Mouse (Mus musculus) midbrain, embryonic 16.5 days (tissue): Measurements from ENCODE around the gene Ccdc62. TPM values are rescaled to one million over a fixed set of nuclear protein-coding genes. Genes with fewer than 3 reads are reported as not detected.

Experiments used
- ATAC-seq: fragments of 200-750 bp; cut with Nextera tagmentation; 2 replicates; pipeline ENCODE4 v1.8.0; 2017; ENCODE audit warnings: moderate TSS enrichment
- H3K27ac ChIP-seq: fragments of 300-500 bp; sonication (generic); 2 replicates; pipeline ENCODE4 v1.5.1; 2014; ENCODE audit warnings: mild to moderate bottlenecking, low read length, mixed read lengths
- H3K27me3 ChIP-seq: fragments of 300-500 bp; sonication (generic); 2 replicates; pipeline ENCODE4 v1.6.1; 2014; ENCODE audit warnings: low read depth, low read length, mixed read lengths; ENCODE audit not compliant: control insufficient read depth, insufficient read depth
- H3K36me3 ChIP-seq: fragments of 300-500 bp; sonication (generic); 2 replicates; pipeline ENCODE4 v1.6.1; 2014; ENCODE audit warnings: mild to moderate bottlenecking, low read length, moderate library complexity, mixed read lengths; ENCODE audit not compliant: control insufficient read depth, insufficient read depth
- H3K4me1 ChIP-seq: fragments of 300-500 bp; sonication (generic); 2 replicates; pipeline ENCODE4 v1.6.1; 2014; ENCODE audit warnings: mild to moderate bottlenecking, low read length, mixed read lengths; ENCODE audit not compliant: control insufficient read depth, insufficient read depth
- H3K4me2 ChIP-seq: fragments of 300-500 bp; sonication (generic); 2 replicates; pipeline ENCODE4 v1.6.1; 2014; ENCODE audit warnings: mild to moderate bottlenecking, low read length, mixed read lengths
- H3K4me3 ChIP-seq: fragments of 300-500 bp; sonication (generic); 2 replicates; pipeline ENCODE4 v1.5.1; 2014; ENCODE audit warnings: low read depth, mild to moderate bottlenecking, low read length, moderate library complexity, mixed read lengths
- H3K9ac ChIP-seq: fragments of 300-500 bp; sonication (generic); 2 replicates; pipeline ENCODE4 v1.6.1; 2014; ENCODE audit warnings: low read depth, low read length, mixed read lengths
- H3K9me3 ChIP-seq: fragments of 300-500 bp; sonication (generic); replicated peaks from 2 replicates; pipeline ENCODE4 v1.6.1; 2014; ENCODE audit warnings: mild to moderate bottlenecking, low read length, mixed read lengths; ENCODE audit not compliant: control insufficient read depth, poor library complexity, severe bottlenecking
- WGBS: fragments of 180-500 bp; shearing (Covaris S2); extraction: QIAGEN DNeasy Blood & Tissue Kit; methylation state at CpG from one replicate; pipeline ENCODE4 v1.1.7; 2014; 5-methylcytosine and 5-hydroxymethylcytosine counted together
- polyA plus RNA-seq: library from polyadenylated mRNA; unstranded; fragments of >200 nt; fragmentation: Nextera tagmentation; extraction: Ambion mirVana; gene quantifications from 2 replicates; pipeline ENCODE4 v1.2.1, GENCODE M21; 2015

Gene Ccdc62
- polyA plus RNA-seq, 1 experiment from 2014 or later, result 4.2 TPM

- Histone ChIP-seq H3K4me1 (peaks cover 4% of the 10 kb centered on the region), H3K4me3 (peak overlapping the region; percentile 86), H3K9ac (peak overlapping the region; percentile 97), H3K4me2 (peak overlapping the region; percentile 76), H3K27me3 (no peaks in the 10 kb centered on the region), H3K36me3 (peaks cover 13% of the 10 kb centered on the region), H3K9me3 (no peaks in the 10 kb centered on the region), H3K27ac (peak overlapping the region; percentile 88; the same call in 1 of the 2 replicates)
- 50% methylated on average over 13 of the region's 13 CpGs for WGBS
- 0 out of 2 replicates have a peak, but pooled peaks have one; percentile 8 for ATAC-seq
Measured at GRCm38 (mm10) chr5:123931131-123931530, 652 bp downstream of the Ccdc62 start.

DNA sequence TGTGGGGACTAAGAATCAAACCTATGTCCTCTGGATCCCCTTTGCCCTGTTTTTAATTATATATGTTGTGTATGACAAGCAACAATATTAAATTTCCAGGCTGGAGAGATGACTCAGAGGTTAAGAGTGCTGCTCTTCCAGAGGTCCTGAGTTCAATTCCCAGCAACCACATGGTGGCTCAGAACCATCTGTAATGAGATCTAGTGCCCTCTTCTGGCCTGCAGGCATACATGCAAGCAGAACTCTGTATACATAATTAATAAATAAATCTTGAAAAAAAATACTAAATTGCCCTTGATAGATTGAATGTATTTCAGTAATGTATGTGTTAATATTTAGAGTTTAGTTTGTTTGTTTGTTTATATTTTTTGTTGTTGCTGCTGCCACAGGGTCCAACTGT lies 2.4 kb downstream of the Ccdc62 start:
- H3K4me2 ChIP-seq, result no peak overlapping the region

DNA sequence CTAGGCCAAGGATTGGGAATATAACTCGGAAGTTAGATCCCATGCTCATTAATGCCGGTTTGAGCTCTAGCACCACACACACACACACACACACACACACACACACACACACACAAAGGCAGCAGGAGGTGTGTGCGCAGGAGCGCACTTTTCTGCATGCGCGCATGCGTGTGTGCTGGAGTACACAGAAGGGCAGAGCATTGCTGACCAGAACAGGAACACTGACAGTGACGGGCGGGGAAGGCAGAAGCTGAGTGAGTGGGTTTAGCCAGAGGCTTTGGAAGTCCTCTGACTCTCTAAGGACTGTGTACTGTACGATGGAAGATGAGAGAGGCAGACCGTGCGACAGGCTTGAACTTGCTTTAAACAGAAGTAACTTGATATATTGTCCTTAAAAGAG lies 3.1 kb downstream of the Ccdc62 start:
- H3K9ac ChIP-seq, result no peak overlapping the region
- no peaks in the 10 kb centered on the region for H3K36me3 ChIP-seq
- H3K9me3 ChIP-seq, result no peaks in the 10 kb centered on the region
- no peak overlapping the region for H3K4me2 ChIP-seq
- H3K27ac ChIP-seq, result no peak overlapping the region
- H3K27me3 ChIP-seq, result no peaks in the 10 kb centered on the region
- peaks cover 4% of the 10 kb centered on the region for H3K4me1 ChIP-seq
- no peak overlapping the region for H3K4me3 ChIP-seq
- WGBS, result 92% methylated on average over 12 of the region's 12 CpGs
- no peak for ATAC-seq

More for the DNA sequence above, 2.4 kb downstream of the Ccdc62 start:
- no peak overlapping the region for H3K9ac ChIP-seq
- H3K4me1 ChIP-seq, result peaks cover 4% of the 10 kb centered on the region
- H3K27me3 ChIP-seq, result no peaks in the 10 kb centered on the region
- no peak for ATAC-seq
- H3K9me3 ChIP-seq, result no peaks in the 10 kb centered on the region
- H3K4me3 ChIP-seq, result no peak overlapping the region
- H3K27ac ChIP-seq, result no peak overlapping the region
- peaks cover 4% of the 10 kb centered on the region; the same call in 1 of the 2 replicates for H3K36me3 ChIP-seq

- 33% methylated on average over 18 of the region's 18 CpGs for WGBS
- no peak overlapping the region for H3K4me2 ChIP-seq
- no peak overlapping the region for H3K27ac ChIP-seq
- H3K4me3 ChIP-seq, result no peak overlapping the region
- H3K9ac ChIP-seq, result no peak overlapping the region
- H3K4me1 ChIP-seq, result peaks cover 4% of the 10 kb centered on the region
- no peaks in the 10 kb centered on the region for H3K9me3 ChIP-seq
- no peaks in the 10 kb centered on the region for H3K27me3 ChIP-seq
- ATAC-seq, result no peak
- H3K36me3 ChIP-seq, result no peaks in the 10 kb centered on the region
Measured at GRCm38 (mm10) chr5:123933957-123934591, 3.6 kb downstream of the Ccdc62 start.

- H3K4me1 ChIP-seq, result peaks cover 4% of the 10 kb centered on the region
- WGBS, result 90% methylated on average over 5 of the region's 5 CpGs
- no peak overlapping the region for H3K27ac ChIP-seq
- no peak overlapping the region for H3K4me3 ChIP-seq
- no peak for ATAC-seq
- no peaks in the 10 kb centered on the region for H3K9me3 ChIP-seq
- no peak overlapping the region for H3K4me2 ChIP-seq
- H3K36me3 ChIP-seq, result no peaks in the 10 kb centered on the region
- H3K27me3 ChIP-seq, result no peaks in the 10 kb centered on the region
- H3K9ac ChIP-seq, result no peak overlapping the region
Measured at GRCm38 (mm10) chr5:123935931-123936330, 5.5 kb downstream of the Ccdc62 start.

- Histone ChIP-seq H3K4me1 (no peaks in the 10 kb centered on the region), H3K36me3 (no peaks in the 10 kb centered on the region), H3K9me3 (no peaks in the 10 kb centered on the region), H3K4me3 (no peak overlapping the region), H3K9ac (no peak overlapping the region), H3K4me2 (no peak overlapping the region), H3K27ac (no peak overlapping the region), H3K27me3 (no peaks in the 10 kb centered on the region)
- 97% methylated on average over 5 of the region's 5 CpGs for WGBS
- ATAC-seq, result no peak
Measured at GRCm38 (mm10) chr5:123938479-123938878, 8.0 kb downstream of the Ccdc62 start.

DNA sequence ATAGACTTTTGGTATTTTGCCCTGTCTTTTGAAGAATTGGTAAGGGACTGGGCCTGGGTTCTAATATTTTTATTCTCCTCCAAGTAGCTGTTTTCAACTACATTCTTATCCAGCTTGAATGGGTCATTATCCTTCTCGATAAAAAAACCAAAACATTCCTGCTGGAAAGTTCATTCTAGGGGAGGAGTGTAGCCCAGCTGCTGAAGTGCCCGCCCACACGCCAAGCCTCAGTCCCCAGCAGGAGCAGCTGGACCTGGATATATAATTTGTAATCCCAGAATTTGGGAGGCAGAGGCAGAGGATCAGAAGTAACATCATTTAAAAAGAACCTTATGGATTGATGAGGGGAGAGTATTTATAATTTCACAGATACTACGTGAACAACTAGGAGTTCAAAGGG lies 16.1 kb downstream of the Ccdc62 start:
- H3K9me3 ChIP-seq, result no peaks in the 10 kb centered on the region
- H3K4me1 ChIP-seq, result no peaks in the 10 kb centered on the region
- H3K27ac ChIP-seq, result no peak overlapping the region
- no peaks in the 10 kb centered on the region for H3K36me3 ChIP-seq
- H3K4me2 ChIP-seq, result no peak overlapping the region
- no peak overlapping the region for H3K4me3 ChIP-seq
- no peak for ATAC-seq
- H3K9ac ChIP-seq, result no peak overlapping the region
- WGBS, result 72% methylated on average over 4 of the region's 4 CpGs
- no peaks in the 10 kb centered on the region for H3K27me3 ChIP-seq

GRCm38 (mm10) chr5:123947041-123947761 lies 16.7 kb downstream of the Ccdc62 start:
- Histone ChIP-seq H3K4me2 (no peak overlapping the region), H3K9me3 (no peaks in the 10 kb centered on the region), H3K27me3 (no peaks in the 10 kb centered on the region), H3K4me3 (no peak overlapping the region), H3K9ac (no peak overlapping the region), H3K4me1 (no peaks in the 10 kb centered on the region), H3K36me3 (no peaks in the 10 kb centered on the region), H3K27ac (no peak overlapping the region)
- no peak for ATAC-seq
- 56% methylated on average over 7 of the region's 7 CpGs for WGBS

DNA sequence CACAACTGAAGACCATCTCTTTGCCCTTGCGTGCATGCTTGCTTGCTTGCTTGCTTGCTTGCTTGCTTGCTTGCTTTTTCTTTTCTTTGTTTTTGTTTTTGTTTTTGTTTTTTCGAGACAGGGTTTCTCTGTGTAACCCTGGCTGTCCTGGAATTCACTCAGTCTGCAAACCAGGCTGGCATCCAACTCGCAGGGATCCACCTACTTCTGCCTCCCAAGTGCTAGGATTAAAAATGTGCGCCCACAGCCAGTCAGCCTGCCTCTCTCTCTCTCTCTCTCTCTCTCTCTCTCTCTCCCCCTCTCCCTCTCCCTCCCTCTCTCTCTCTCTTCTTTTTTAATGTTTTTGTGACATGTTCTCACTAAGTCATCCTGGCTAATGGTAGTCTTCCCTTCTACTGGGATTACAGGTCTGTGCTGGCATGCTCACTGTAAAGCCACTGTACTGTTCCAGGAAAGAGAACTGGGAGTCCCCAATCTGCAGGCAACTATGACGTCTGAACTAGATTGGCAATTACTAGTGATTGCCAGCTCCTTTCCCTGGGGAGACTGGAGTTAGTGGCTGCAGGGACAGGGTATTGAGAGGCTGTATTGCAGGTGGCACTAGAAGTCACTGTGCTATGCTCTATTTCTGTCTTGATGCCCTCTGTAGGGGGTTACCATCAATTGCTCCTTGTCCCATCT lies 22.0 kb downstream of the Ccdc62 start:
- H3K4me3 ChIP-seq, result no peak overlapping the region
- no peak overlapping the region for H3K27ac ChIP-seq
- WGBS, result 67% methylated on average over 5 of the region's 5 CpGs

More for the DNA sequence above, 22.0 kb downstream of the Ccdc62 start:
- H3K4me1 ChIP-seq, result no peaks in the 10 kb centered on the region
- H3K4me2 ChIP-seq, result no peak overlapping the region
- no peak for ATAC-seq
- H3K9me3 ChIP-seq, result no peaks in the 10 kb centered on the region
- H3K36me3 ChIP-seq, result no peaks in the 10 kb centered on the region
- no peak overlapping the region for H3K9ac ChIP-seq
- H3K27me3 ChIP-seq, result no peaks in the 10 kb centered on the region
